17 mouse cellular contexts compared by ENCODE assay signal in the genomic region with DNA sequence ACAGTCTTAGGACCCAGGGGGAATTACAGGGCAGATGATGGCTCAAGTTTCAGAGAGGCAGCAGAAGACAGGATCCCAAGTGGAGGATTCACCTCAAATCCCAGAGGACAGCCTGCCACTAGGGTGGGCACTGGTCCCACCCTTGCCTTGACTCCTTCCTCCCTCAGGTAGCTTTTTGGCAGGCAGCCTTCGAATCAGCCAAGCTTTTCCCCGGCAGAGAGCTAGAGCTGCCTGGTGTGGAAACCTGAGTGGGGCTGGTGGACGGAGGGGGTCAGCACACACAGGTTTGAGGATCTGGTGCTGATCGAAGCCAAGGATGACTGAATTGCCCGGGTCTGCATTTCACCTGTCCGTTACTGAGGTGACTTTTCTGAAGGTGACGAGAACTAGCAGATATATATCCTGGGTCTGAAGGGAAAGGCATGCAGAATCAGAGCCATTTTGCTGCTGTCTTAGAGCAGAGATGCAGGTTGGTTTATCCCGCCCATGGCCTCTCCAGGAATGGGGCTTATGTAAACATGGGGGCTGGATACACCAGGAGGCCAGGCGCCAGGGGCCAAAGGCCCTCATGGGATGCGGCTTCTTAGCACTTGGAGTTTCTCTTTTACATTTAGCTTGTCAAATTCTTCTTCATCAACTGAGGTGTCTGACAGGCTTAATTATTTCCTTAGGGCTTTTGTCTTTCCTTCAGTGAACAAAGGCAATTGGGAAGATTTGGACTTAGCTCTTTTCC. TPM values are rescaled to one million over a fixed set of nuclear protein-coding genes. Genes with fewer than 3 reads are reported as not detected.
"Had no signal": no experiment of that assay in that cellular context is flagged by ENCODE, and none has a peak within 500 bp of the region (broad histone marks: within the 10 kb centered on the region; RNA-seq: fewer than 3 reads in every experiment).

No protein-coding gene starts in this region.

- H3K4me2 ChIP-seq: limb, embryonic 12.5 days; liver, embryonic 13.5 days; lung, embryonic 15.5 days; midbrain, embryonic 13.5 days; stomach, embryonic 15.5 days had no signal

- H3K4me1 ChIP-seq: lung, embryonic 15.5 days; stomach, embryonic 15.5 days had no signal

- DNase-seq: liver; liver, embryonic 13.5 days; liver, postnatal 0 days; lung, postnatal 14 days; right cerebral cortex, postnatal 14 days; thymus, adult 2 months; thymus, postnatal 25 days had no signal

- H3K27me3 ChIP-seq: limb, embryonic 12.5 days; liver, embryonic 13.5 days; lung, embryonic 15.5 days; megakaryocyte, embryonic 14.5 days; stomach, embryonic 15.5 days had no signal

- H3K9ac ChIP-seq: limb, embryonic 12.5 days; liver, embryonic 13.5 days; liver, postnatal 0 days; lung, embryonic 15.5 days; midbrain, embryonic 13.5 days; stomach, embryonic 15.5 days had no signal

- H3K4me3 ChIP-seq: layer of hippocampus, adult 2 months; limb, embryonic 12.5 days; liver, embryonic 13.5 days; lung, embryonic 15.5 days; megakaryocyte, embryonic 14.5 days; midbrain, embryonic 13.5 days; stomach, embryonic 15.5 days had no signal

- H3K9me3 ChIP-seq: limb, embryonic 12.5 days; liver, embryonic 13.5 days; lung, embryonic 15.5 days; megakaryocyte, embryonic 14.5 days; midbrain, embryonic 13.5 days; stomach, embryonic 15.5 days had no signal

- H3K36me3 ChIP-seq: limb, embryonic 12.5 days; liver, embryonic 13.5 days; lung, embryonic 15.5 days; midbrain, embryonic 13.5 days; stomach, embryonic 15.5 days had no signal

- ATAC-seq: inflammation-experienced regulatory T-cells, adult 6 months; intestine, postnatal 0 days; midbrain, embryonic 13.5 days had no signal

- H3K27ac ChIP-seq: layer of hippocampus, adult 2 months; limb, embryonic 12.5 days; liver, embryonic 13.5 days; lung, embryonic 15.5 days; macrophage; midbrain, embryonic 13.5 days; stomach, embryonic 15.5 days had no signal

RNA-seq across cellular contexts. Expression of a gene that starts 51.7 kb away (rescaled TPM):
- polyA plus RNA-seq: inflammation-experienced regulatory T-cells, adult 6 months; macrophage; spleen, adult 2 months had no signal

RNA-seq across cellular contexts. Expression of a gene that starts 54.2 kb away (rescaled TPM):
- polyA plus RNA-seq: inflammation-experienced regulatory T-cells, adult 6 months had no signal
